Mouse (Mus musculus) thymus, adult 2 months (tissue): Measurements from ENCODE around the gene Klhdc8a.

Source experiments
- CTCF ChIP-seq: fragments of 200-500 bp; IDR thresholded peaks from 2 replicates; pipeline ENCODE4 v1.5.1; 2012; ENCODE audit warnings: mild to moderate bottlenecking, control low read depth, low read length, moderate library complexity, borderline replicate concordance; ENCODE audit not compliant: control insufficient read depth, poor library complexity, insufficient read depth; ENCODE audit errors: extremely low read depth
- POLR2A ChIP-seq: fragments of 200-500 bp; IDR thresholded peaks from 2 replicates; pipeline ENCODE4 v1.6.1; 2012; ENCODE audit warnings: mild to moderate bottlenecking, low read length, control low read depth, moderate library complexity; ENCODE audit not compliant: control insufficient read depth, poor library complexity, insufficient read depth; ENCODE audit errors: extremely low read depth

GRCm38 (mm10) chr1:132348401-132348800, 50.0 kb downstream of the Klhdc8a start:
- TF ChIP-seq POLR2A (no peak), CTCF (no peak)
